ENCODE assay signal across 13 mouse cellular contexts in genomic region chr2:168055910-168056665, GRCm38 (mm10). TPM values are rescaled to one million over a fixed set of nuclear protein-coding genes. Genes with fewer than 3 reads are reported as not detected.
DNase-seq lines count a peak whose midpoint lies in the region; ATAC-seq and TF ChIP-seq lines count a peak whose summit lies in the region.
"Had no signal": no experiment of that assay in that cellular context is flagged by ENCODE, and none has a peak within 500 bp of the region (broad histone marks: within the 10 kb centered on the region; RNA-seq: fewer than 3 reads in every experiment).

No protein-coding gene starts in this region.

- H3K4me3 ChIP-seq in kidney, embryonic 15.5 days (replicated peaks), result no peak overlapping the region
- no peak overlapping the region for H3K4me3 ChIP-seq in embryonic fibroblast, embryonic 13.5 days (ENCODE audit: insufficient read depth, low read length)
- H3K4me3 ChIP-seq: hindbrain, embryonic 13.5 days; liver, embryonic 13.5 days; midbrain, embryonic 12.5 days; neural tube, embryonic 13.5 days had no signal

- H3K4me2 ChIP-seq in kidney, embryonic 15.5 days, result no peak overlapping the region
- H3K4me2 ChIP-seq: hindbrain, embryonic 13.5 days; liver, embryonic 13.5 days; midbrain, embryonic 12.5 days; neural tube, embryonic 13.5 days had no signal

- H3K27me3 ChIP-seq in kidney, embryonic 15.5 days, result peaks cover 4% of the 10 kb centered on the region

- H3K4me1 ChIP-seq in kidney, embryonic 15.5 days, result peaks cover 31% of the 10 kb centered on the region
- peaks cover 7% of the 10 kb centered on the region; the same call in 1 of the 2 replicates for H3K4me1 ChIP-seq in embryonic fibroblast, embryonic 13.5 days (ENCODE audit: control insufficient read depth, insufficient read depth, low read length)
- H3K4me1 ChIP-seq: hindbrain, embryonic 13.5 days; midbrain, embryonic 12.5 days; neural tube, embryonic 13.5 days had no signal

- WGBS in kidney, embryonic 15.5 days, result 40% methylated on average over 14 of the region's 14 CpGs

- H3K9ac ChIP-seq in kidney, embryonic 15.5 days, result no peak overlapping the region
- H3K9ac ChIP-seq: hindbrain, embryonic 13.5 days; liver, embryonic 13.5 days; midbrain, embryonic 12.5 days; neural tube, embryonic 13.5 days had no signal

- H3K9me3 ChIP-seq in kidney, embryonic 15.5 days (replicated peaks), result no peaks in the 10 kb centered on the region
- H3K9me3 ChIP-seq: hindbrain, embryonic 13.5 days; liver, embryonic 13.5 days; midbrain, embryonic 12.5 days; neural tube, embryonic 13.5 days had no signal

- peak overlapping the region; percentile 52 for H3K27ac ChIP-seq in kidney, embryonic 15.5 days
- peak overlapping the region; percentile 48 for H3K27ac ChIP-seq in embryonic fibroblast, embryonic 13.5 days (ENCODE audit: insufficient read depth, low read length)
- H3K27ac ChIP-seq: hindbrain, embryonic 13.5 days; liver, embryonic 13.5 days; midbrain, embryonic 12.5 days; neural tube, embryonic 13.5 days had no signal

- ATAC-seq in kidney, embryonic 15.5 days (replicated peaks; ENCODE audit: low FRiP score), result no peak
- no peak for ATAC-seq in activated CD4-positive, CD25-positive, alpha-beta regulatory T cell, adult 4 months

- no peak for TF ChIP-seq CTCF in embryonic fibroblast, embryonic 13.5 days (IDR thresholded peaks at IDR 0.05; ENCODE audit: borderline replicate concordance, insufficient read depth, low read length)

- no peak for TF ChIP-seq POLR2A in embryonic fibroblast, embryonic 13.5 days (IDR thresholded peaks at IDR 0.05; ENCODE audit: low read depth, low read length)

- no peaks in the 10 kb centered on the region for H3K36me3 ChIP-seq in kidney, embryonic 15.5 days
- H3K36me3 ChIP-seq: hindbrain, embryonic 13.5 days; liver, embryonic 13.5 days; midbrain, embryonic 12.5 days; neural tube, embryonic 13.5 days had no signal

- DNase-seq in kidney, adult 9 months, result no peak
- peak; percentile 64 for DNase-seq in 3T3-L1 (ENCODE audit: low read depth, low spot score)
- peak; percentile 75 for DNase-seq in Muller cell, postnatal 12 days (ENCODE audit: inconsistent ontology term)
- DNase-seq in urinary bladder, postnatal 14 days (ENCODE audit: low spot score), result no peak
- DNase-seq: cerebellum, adult 9-11 months; liver, embryonic 13.5 days; right cerebral cortex, postnatal 25 days had no signal

RNA-seq across cellular contexts. Expression of gene Pard6b, which starts 24.7 kb away (rescaled TPM):
- polyA plus RNA-seq in kidney, embryonic 15.5 days (2015; fragmentation: Nextera tagmentation; extraction: Ambion mirVana), result 19.0 and 20.4 TPM in 2 replicates
- 1.6 and 2.6 TPM in 2 replicates for polyA plus RNA-seq in embryonic fibroblast, embryonic 13.5 days (2011; ENCODE audit: insufficient read length, low read depth, missing spikeins)
- 1 to 10 TPM in 1 of 2 experiments, under 1 TPM in 1; 0.48 to 1.1 TPM for polyA plus RNA-seq in activated CD4-positive, CD25-positive, alpha-beta regulatory T cell, adult 4 months (2017; shearing (Covaris generic))

RNA-seq across cellular contexts. Expression of gene Ripor3, which starts 45.7 kb away (rescaled TPM):
- 1.6 and 1.9 TPM in 2 replicates for polyA plus RNA-seq in kidney, embryonic 15.5 days (2015; fragmentation: Nextera tagmentation; extraction: Ambion mirVana)
- polyA plus RNA-seq in embryonic fibroblast, embryonic 13.5 days (2011; ENCODE audit: insufficient read length, low read depth, missing spikeins), result 2.8 and 4.3 TPM in 2 replicates
- under 1 TPM; 0.43 to 0.70 TPM for polyA plus RNA-seq in activated CD4-positive, CD25-positive, alpha-beta regulatory T cell, adult 4 months (2017; shearing (Covaris generic))

Comparison
In these comparisons a context has a peak if more than half of its experiments do, and no peak if none do; other contexts are left out.
1. DNase-seq: peak in 3T3-L1 (single experiment) and Muller cell, postnatal 12 days (single experiment); none in kidney, adult 9 months (single experiment) and urinary bladder, postnatal 14 days (single experiment).